Mouse (Mus musculus) ES-Bruce4 (cell line): ENCODE results near the gene Tmem258. TPM values are rescaled to one million over a fixed set of nuclear protein-coding genes. Genes with fewer than 3 reads are reported as not detected.

ENCODE experiments used
- H3K27ac ChIP-seq: 2 replicates; pipeline ENCODE4 v1.5.1; 2012; ENCODE audit warnings: low read length, inconsistent platforms; ENCODE audit not compliant: insufficient read depth
- H3K27me3 ChIP-seq: 2 replicates; pipeline ENCODE4 v1.6.1; 2012; ENCODE audit warnings: mild to moderate bottlenecking, low read length, inconsistent platforms; ENCODE audit not compliant: control insufficient read depth, poor library complexity, insufficient read depth, severe bottlenecking
- H3K36me3 ChIP-seq: 2 replicates; pipeline ENCODE4 v1.6.1; 2012; ENCODE audit warnings: inconsistent platforms, mild to moderate bottlenecking, low read length, moderate library complexity; ENCODE audit not compliant: control insufficient read depth, poor library complexity, insufficient read depth, severe bottlenecking
- H3K4me1 ChIP-seq: one replicate; pipeline ENCODE4 v1.8.1; 2011; ENCODE audit warnings: low read length; ENCODE audit not compliant: control insufficient read depth, insufficient read depth
- H3K4me3 ChIP-seq: 2 replicates; pipeline ENCODE4 v1.5.1; 2011; ENCODE audit warnings: low read depth, mild to moderate bottlenecking, low read length
- H3K9ac ChIP-seq: 2 replicates; pipeline ENCODE4 v1.6.1; 2012; ENCODE audit warnings: low read depth, mild to moderate bottlenecking, inconsistent platforms; ENCODE audit not compliant: poor library complexity, severe bottlenecking
- H3K9me3 ChIP-seq: replicated peaks from 2 replicates; pipeline ENCODE4 v1.6.1; 2012; ENCODE audit warnings: mild to moderate bottlenecking, low read length, inconsistent platforms; ENCODE audit not compliant: control insufficient read depth, poor library complexity, insufficient read depth, severe bottlenecking
- CTCF ChIP-seq: IDR thresholded peaks from one replicate; pipeline ENCODE4 v1.8.1; 2011; ENCODE audit warnings: low read depth, low read length
- EP300 ChIP-seq: IDR thresholded peaks from 2 replicates; pipeline ENCODE4 v1.6.1; 2011; ENCODE audit warnings: low read depth, low read length; ENCODE audit not compliant: insufficient read depth
- POLR2A ChIP-seq: IDR thresholded peaks from one replicate; pipeline ENCODE4 v1.8.1; 2011; ENCODE audit warnings: low read length; ENCODE audit not compliant: insufficient read depth
- polyA plus RNA-seq: library from polyadenylated mRNA; stranded (reverse); fragments of >200 nt; gene quantifications from 2 replicates; pipeline ENCODE4 v1.2.4, GENCODE M21; 2011; ENCODE audit warnings: low read depth; ENCODE audit not compliant: missing spikeins, insufficient read depth, insufficient read length

Gene Tmem258
- polyA plus RNA-seq, 1 experiment, result 290 TPM

GRCm38 (mm10) chr19:10173116-10173718, 30.6 kb upstream of the Tmem258 start:
- H3K4me3 ChIP-seq, result no peak overlapping the region
- H3K9me3 ChIP-seq, result no peaks in the 10 kb centered on the region
- H3K9ac ChIP-seq, result no peak overlapping the region
- no peaks in the 10 kb centered on the region for H3K27me3 ChIP-seq
- TF ChIP-seq POLR2A (no peak), EP300 (no peak), CTCF (no peak)
- no peaks in the 10 kb centered on the region for H3K4me1 ChIP-seq
- H3K36me3 ChIP-seq, result no peaks in the 10 kb centered on the region
- H3K27ac ChIP-seq, result no peak overlapping the region

- no peak overlapping the region for H3K4me3 ChIP-seq
- H3K27ac ChIP-seq, result no peak overlapping the region
- no peaks in the 10 kb centered on the region for H3K36me3 ChIP-seq
- no peak overlapping the region for H3K9ac ChIP-seq
- H3K9me3 ChIP-seq, result no peaks in the 10 kb centered on the region
- no peaks in the 10 kb centered on the region for H3K27me3 ChIP-seq
- no peak for TF ChIP-seq EP300
- H3K4me1 ChIP-seq, result no peaks in the 10 kb centered on the region
Observed at GRCm38 (mm10) chr19:10173844-10174539, 29.8 kb upstream of the Tmem258 start.

- TF ChIP-seq EP300 (no peak), CTCF (no peak), POLR2A (no peak)
- Histone ChIP-seq H3K4me1 (no peaks in the 10 kb centered on the region), H3K27ac (no peak overlapping the region), H3K36me3 (no peaks in the 10 kb centered on the region), H3K9ac (no peak overlapping the region), H3K9me3 (no peaks in the 10 kb centered on the region), H3K4me3 (no peak overlapping the region), H3K27me3 (no peaks in the 10 kb centered on the region)
Observed at GRCm38 (mm10) chr19:10174956-10175355, 28.9 kb upstream of the Tmem258 start.

GRCm38 (mm10) chr19:10176477-10176876, 27.3 kb upstream of the Tmem258 start:
- Histone ChIP-seq H3K9me3 (no peaks in the 10 kb centered on the region), H3K27ac (no peak overlapping the region), H3K36me3 (no peaks in the 10 kb centered on the region), H3K9ac (no peak overlapping the region), H3K27me3 (no peaks in the 10 kb centered on the region), H3K4me3 (no peak overlapping the region), H3K4me1 (no peaks in the 10 kb centered on the region)
- TF ChIP-seq EP300, result no peak
- no peak for TF ChIP-seq POLR2A
- no peak for TF ChIP-seq CTCF

GRCm38 (mm10) chr19:10176941-10177372, 26.9 kb upstream of the Tmem258 start:
- no peaks in the 10 kb centered on the region for H3K27me3 ChIP-seq
- H3K9me3 ChIP-seq, result no peaks in the 10 kb centered on the region
- H3K9ac ChIP-seq, result no peak overlapping the region
- no peak overlapping the region for H3K27ac ChIP-seq
- H3K4me3 ChIP-seq, result no peak overlapping the region
- H3K4me1 ChIP-seq, result no peaks in the 10 kb centered on the region
- TF ChIP-seq EP300 (no peak), POLR2A (no peak), CTCF (no peak)
- H3K36me3 ChIP-seq, result no peaks in the 10 kb centered on the region

GRCm38 (mm10) chr19:10181225-10181624, 22.6 kb upstream of the Tmem258 start:
- Histone ChIP-seq H3K4me3 (no peak overlapping the region), H3K9me3 (no peaks in the 10 kb centered on the region), H3K27ac (no peak overlapping the region), H3K36me3 (peaks cover 4% of the 10 kb centered on the region; the same call in 1 of the 2 replicates), H3K27me3 (no peaks in the 10 kb centered on the region), H3K9ac (no peak overlapping the region), H3K4me1 (no peaks in the 10 kb centered on the region)
- TF ChIP-seq POLR2A (no peak), EP300 (no peak), CTCF (no peak)
